ENCODE assay signal across 10 mouse cellular contexts in the genomic region with DNA sequence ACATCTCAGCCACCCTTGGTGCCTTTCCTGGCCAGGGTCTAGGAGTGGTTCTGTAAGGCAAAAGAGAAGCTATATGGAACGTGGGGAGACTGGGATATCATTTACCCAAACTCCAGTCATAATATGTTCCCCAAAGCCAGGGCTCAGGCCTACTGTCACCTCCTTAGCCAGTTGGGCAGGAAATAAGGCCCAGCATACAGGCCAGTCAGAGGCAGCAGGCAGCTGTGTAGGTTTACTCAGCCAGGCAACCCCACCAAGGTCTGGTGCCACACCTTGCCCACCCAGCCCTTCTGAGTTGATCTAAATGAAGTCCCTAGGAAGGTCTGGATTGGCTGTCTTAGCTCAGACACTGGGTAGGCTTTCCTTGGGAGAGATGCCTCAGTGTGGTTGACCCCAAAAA. TPM values are rescaled to one million over a fixed set of nuclear protein-coding genes. Genes with fewer than 3 reads are reported as not detected.
DNase-seq lines count a peak whose midpoint lies in the region; ATAC-seq and TF ChIP-seq lines count a peak whose summit lies in the region.
"Had no signal": no experiment of that assay in that cellular context is flagged by ENCODE, and none has a peak within 500 bp of the region (broad histone marks: within the 10 kb centered on the region; RNA-seq: fewer than 3 reads in every experiment).

No protein-coding gene starts in this region.

- no peak for TF ChIP-seq CTCF in hindbrain, postnatal 0 days (IDR thresholded peaks at IDR 0.05; ENCODE audit: low read depth)

- no peaks in the 10 kb centered on the region for H3K27me3 ChIP-seq in heart, embryonic 11.5 days (ENCODE audit: control insufficient read depth, insufficient read depth, low read length)
- H3K27me3 ChIP-seq in hindbrain, postnatal 0 days (ENCODE audit: insufficient read depth, low read length) = no peaks in the 10 kb centered on the region
- no peaks in the 10 kb centered on the region for H3K27me3 ChIP-seq in stomach, embryonic 15.5 days (replicated peaks)
- H3K27me3 ChIP-seq: neural tube, embryonic 13.5 days had no signal

- peak overlapping the region; percentile 98 for H3K27ac ChIP-seq in heart, embryonic 11.5 days (ENCODE audit: low read depth, low read length)
- peak overlapping the region; percentile 97; the same call in 1 of the 2 replicates for H3K27ac ChIP-seq in hindbrain, postnatal 0 days
- peak overlapping the region; percentile 94 for H3K27ac ChIP-seq in stomach, embryonic 15.5 days

- 0 out of 2 replicates have a peak overlapping the region, but pooled peaks have one; percentile 28 for H3K9ac ChIP-seq in heart, embryonic 11.5 days (ENCODE audit: low read depth, low read length)
- no peak overlapping the region for H3K9ac ChIP-seq in hindbrain, postnatal 0 days (replicated peaks; ENCODE audit: low read length)
- no peak overlapping the region for H3K9ac ChIP-seq in stomach, embryonic 15.5 days
- H3K9ac ChIP-seq: neural tube, embryonic 13.5 days had no signal

- no peak overlapping the region for H3K4me2 ChIP-seq in heart, embryonic 11.5 days
- H3K4me2 ChIP-seq in hindbrain, postnatal 0 days (ENCODE audit: low read depth, low read length) = no peak overlapping the region
- H3K4me2 ChIP-seq in stomach, embryonic 15.5 days = no peak overlapping the region
- H3K4me2 ChIP-seq: neural tube, embryonic 13.5 days had no signal

- no peak overlapping the region for H3K4me3 ChIP-seq in heart, embryonic 11.5 days (ENCODE audit: low read depth, low read length)
- H3K4me3 ChIP-seq in hindbrain, postnatal 0 days (ENCODE audit: low read length) = no peak overlapping the region
- H3K4me3 ChIP-seq in stomach, embryonic 15.5 days (replicated peaks) = no peak overlapping the region
- H3K4me3 ChIP-seq: neural tube, embryonic 13.5 days had no signal

- no peak for DNase-seq in heart, adult 11 months
- peak; percentile 37 for DNase-seq in testis, postnatal 10 days (ENCODE audit: low spot score)
- no peak for DNase-seq in testis, postnatal 14 days (ENCODE audit: low spot score)
- DNase-seq in hindbrain, postnatal 0 days (ENCODE audit: low spot score) = no peak
- DNase-seq in embryo, embryonic 10 days (ENCODE audit: low spot score) = no peak
- DNase-seq: cerebellum, adult 9-10 months had no signal

- no peak for ATAC-seq in heart, embryonic 11.5 days (replicated peaks; ENCODE audit: insufficient number of reproducible peaks, low FRiP score, low TSS enrichment)
- no peak for ATAC-seq in hindbrain, postnatal 0 days
- ATAC-seq in stomach, embryonic 15.5 days (ENCODE audit: insufficient read depth, low FRiP score, low read depth) = no peak
- ATAC-seq in erythroblast, adult 5-6 weeks (replicated peaks; ENCODE audit: low FRiP score, poor library complexity, severe bottlenecking) = no peak

- H3K9me3 ChIP-seq in heart, embryonic 11.5 days (replicated peaks; ENCODE audit: control insufficient read depth, low read length) = no peaks in the 10 kb centered on the region
- H3K9me3 ChIP-seq in hindbrain, postnatal 0 days (ENCODE audit: low read length) = no peaks in the 10 kb centered on the region
- H3K9me3 ChIP-seq in stomach, embryonic 15.5 days = no peaks in the 10 kb centered on the region
- H3K9me3 ChIP-seq: neural tube, embryonic 13.5 days had no signal

- 75% methylated on average over 1 of the region's 1 CpGs for WGBS in heart, embryonic 11.5 days (ENCODE audit: insufficient replicate concordance)
- WGBS in hindbrain, postnatal 0 days = 94% methylated on average over 1 of the region's 1 CpGs
- 85% methylated on average over 1 of the region's 1 CpGs for WGBS in stomach, embryonic 15.5 days

- no peaks in the 10 kb centered on the region for H3K36me3 ChIP-seq in heart, embryonic 11.5 days (ENCODE audit: control insufficient read depth, insufficient read depth, low read length)
- H3K36me3 ChIP-seq in hindbrain, postnatal 0 days (ENCODE audit: insufficient read depth, low read length) = no peaks in the 10 kb centered on the region; the same call in 1 of the 2 replicates
- H3K36me3 ChIP-seq in stomach, embryonic 15.5 days = peaks cover 12% of the 10 kb centered on the region

- H3K4me1 ChIP-seq in heart, embryonic 11.5 days (ENCODE audit: control insufficient read depth, insufficient read depth, low read length) = peaks cover 45% of the 10 kb centered on the region
- H3K4me1 ChIP-seq in hindbrain, postnatal 0 days (ENCODE audit: insufficient read depth, low read length) = peaks cover 33% of the 10 kb centered on the region
- H3K4me1 ChIP-seq in stomach, embryonic 15.5 days = peaks cover 51% of the 10 kb centered on the region

RNA-seq across cellular contexts. Expression of gene Dnajb12, which starts 22.1 kb away (rescaled TPM):
- 30.3 and 31.3 TPM in 2 replicates for polyA plus RNA-seq in heart, embryonic 11.5 days (2014; fragmentation: Nextera tagmentation; extraction: Ambion mirVana)
- 45.1 and 56.8 TPM in 2 replicates for total RNA-seq in hindbrain, postnatal 0 days (2014; rRNA removed)
- 25.5 and 26.4 TPM in 2 replicates for polyA plus RNA-seq in hindbrain, postnatal 0 days (2015; fragmentation: Nextera tagmentation; extraction: Ambion mirVana)
- 20.6 and 22.0 TPM in 2 replicates for polyA plus RNA-seq in stomach, embryonic 15.5 days (2015; fragmentation: Nextera tagmentation; extraction: Ambion mirVana)
- 13.6 and 28.2 TPM in 2 replicates for total RNA-seq in erythroblast, adult 5-6 weeks (2015; ENCODE audit: low replicate concordance)
- 39.8 and 43.4 TPM in 2 replicates for total RNA-seq in erythroblast, adult 5-6 weeks (2017; ENCODE audit: low replicate concordance)

RNA-seq across cellular contexts. Expression of gene Ddit4, which starts 50.2 kb away (rescaled TPM):
- polyA plus RNA-seq in heart, embryonic 11.5 days (2014; fragmentation: Nextera tagmentation; extraction: Ambion mirVana) = 1.9 and 3.4 TPM in 2 replicates
- 55.9 and 76.6 TPM in 2 replicates for total RNA-seq in hindbrain, postnatal 0 days (2014; rRNA removed)
- 55.2 and 56.9 TPM in 2 replicates for polyA plus RNA-seq in hindbrain, postnatal 0 days (2015; fragmentation: Nextera tagmentation; extraction: Ambion mirVana)
- 45.6 and 45.8 TPM in 2 replicates for polyA plus RNA-seq in stomach, embryonic 15.5 days (2015; fragmentation: Nextera tagmentation; extraction: Ambion mirVana)
- 1.7 TPM in 1 of 2 replicates, not detected in the other for total RNA-seq in erythroblast, adult 5-6 weeks (2015; ENCODE audit: low replicate concordance)
- total RNA-seq in erythroblast, adult 5-6 weeks (2017; ENCODE audit: low replicate concordance) = 0.17 and 0.84 TPM in 2 replicates

Comparison
In these comparisons a context has a peak if more than half of its experiments do, and no peak if none do; other contexts are left out.
1. RNA of gene Ddit4, which starts 50.2 kb away (polyA plus RNA-seq): 55.2 to 56.9 TPM in hindbrain, postnatal 0 days and 45.6 to 45.8 TPM in stomach, embryonic 15.5 days; 1.9 to 3.4 TPM in heart, embryonic 11.5 days; every median in the first group is over 10 times any median in the second.
2. Peak in every context shown above with its lines, with median percentiles within 50 percentile points of each other: H3K27ac ChIP-seq.